ENCODE assay signal across 26 mouse cellular contexts in genomic region chr14:105885249-105885648, GRCm38 (mm10). TPM values are rescaled to one million over a fixed set of nuclear protein-coding genes. Genes with fewer than 3 reads are reported as not detected.
"Had no signal": no experiment of that assay in that cellular context is flagged by ENCODE, and none has a peak within 500 bp of the region (broad histone marks: within the 10 kb centered on the region; RNA-seq: fewer than 3 reads in every experiment).

No protein-coding gene starts in this region.

- H3K27me3 ChIP-seq: embryonic facial prominence, embryonic 12.5 days; embryonic facial prominence, embryonic 13.5 days; embryonic facial prominence, embryonic 15.5 days; forebrain, embryonic 13.5 days; forebrain, embryonic 15.5 days had no signal

- H3K9ac ChIP-seq: embryonic facial prominence, embryonic 12.5 days; embryonic facial prominence, embryonic 13.5 days; embryonic facial prominence, embryonic 15.5 days; forebrain, embryonic 12.5 days; forebrain, embryonic 13.5 days; forebrain, embryonic 15.5 days; forebrain, postnatal 0 days had no signal

- DNase-seq: cerebellum, postnatal 10 days; cerebellum, postnatal 14 days; cerebellum, postnatal 25 days; cerebellum, postnatal 36 days; embryo, embryonic 11 days; forebrain, postnatal 0 days; gastrocnemius, adult 2 months; gastrocnemius, postnatal 10 days; gastrocnemius, postnatal 14 days; gastrocnemius, postnatal 25 days; gastrocnemius, postnatal 36 days; heart, adult 11 months; heart, adult 18-20 months; heart, adult 2 months had no signal

- H3K9me3 ChIP-seq: embryonic facial prominence, embryonic 10.5 days; embryonic facial prominence, embryonic 12.5 days; embryonic facial prominence, embryonic 13.5 days; embryonic facial prominence, embryonic 15.5 days; forebrain, embryonic 10.5 days; forebrain, embryonic 12.5 days; forebrain, embryonic 13.5 days; forebrain, embryonic 15.5 days; heart, embryonic 10.5 days had no signal

- H3K4me2 ChIP-seq: embryonic facial prominence, embryonic 12.5 days; embryonic facial prominence, embryonic 13.5 days; embryonic facial prominence, embryonic 15.5 days; forebrain, embryonic 12.5 days; forebrain, embryonic 13.5 days; forebrain, embryonic 15.5 days had no signal

- H3K4me3 ChIP-seq: embryonic facial prominence, embryonic 10.5 days; embryonic facial prominence, embryonic 12.5 days; embryonic facial prominence, embryonic 13.5 days; embryonic facial prominence, embryonic 15.5 days; erythroblast, embryonic 14.5 days; forebrain, embryonic 10.5 days; forebrain, embryonic 12.5 days; forebrain, embryonic 13.5 days; forebrain, embryonic 15.5 days; gastrocnemius, adult 2 months; heart, adult 2 months; heart, embryonic 10.5 days had no signal

- H3K4me1 ChIP-seq: forebrain, embryonic 10.5 days; forebrain, embryonic 12.5 days; forebrain, embryonic 13.5 days; forebrain, embryonic 15.5 days had no signal

- H3K27ac ChIP-seq: embryonic facial prominence, embryonic 10.5 days; embryonic facial prominence, embryonic 12.5 days; embryonic facial prominence, embryonic 13.5 days; embryonic facial prominence, embryonic 15.5 days; forebrain, embryonic 10.5 days; forebrain, embryonic 12.5 days; forebrain, embryonic 13.5 days; forebrain, embryonic 15.5 days; gastrocnemius, adult 2 months; heart, adult 2 months; heart, embryonic 10.5 days had no signal

- ATAC-seq: forebrain, embryonic 13.5 days; forebrain, embryonic 14.5 days; forebrain, embryonic 15.5 days; forebrain, embryonic 16.5 days; forebrain, postnatal 0 days had no signal

- H3K36me3 ChIP-seq: embryonic facial prominence, embryonic 12.5 days; embryonic facial prominence, embryonic 15.5 days; forebrain, embryonic 12.5 days; forebrain, embryonic 15.5 days; heart, embryonic 10.5 days had no signal

RNA-seq across cellular contexts. Expression of gene Spry2, which starts 11.4 kb away (rescaled TPM):
- polyA plus RNA-seq: erythroblast, embryonic 14.5 days had no signal
